Mouse (Mus musculus) heart, adult 2 months (tissue): ENCODE measurements around the gene Zbtb49. TPM values are rescaled to one million over a fixed set of nuclear protein-coding genes. Genes with fewer than 3 reads are reported as not detected.

ENCODE experiments used
- DNase-seq, 2 experiments: peaks; one replicate each; pipeline ENCODE4 v3.0.0; 2021
- H3K27ac ChIP-seq: fragments of 200-600 bp; 2 replicates; pipeline ENCODE4 v1.8.1; 2022
- H3K27me3 ChIP-seq: fragments of 200-500 bp; 2 replicates; pipeline ENCODE4 v1.6.1; 2012; ENCODE audit warnings: mild to moderate bottlenecking, low read length, inconsistent platforms, mixed read lengths; ENCODE audit not compliant: control insufficient read depth, insufficient read depth
- H3K36me3 ChIP-seq: fragments of 200-500 bp; 2 replicates; pipeline ENCODE4 v1.6.1; 2012; ENCODE audit warnings: low read length, inconsistent platforms; ENCODE audit not compliant: control insufficient read depth, insufficient read depth
- H3K4me1 ChIP-seq: fragments of 200-500 bp; 2 replicates; pipeline ENCODE4 v1.6.1; 2011; ENCODE audit warnings: low read length; ENCODE audit not compliant: control insufficient read depth, insufficient read depth
- H3K4me3 ChIP-seq: fragments of 200-600 bp; 2 replicates; pipeline ENCODE4 v1.8.1; 2022
- H3K79me2 ChIP-seq: fragments of 200-500 bp; replicated peaks from 2 replicates; pipeline ENCODE4 v1.6.1; 2012; ENCODE audit warnings: mild to moderate bottlenecking, inconsistent platforms, low read length, moderate library complexity, mixed read lengths; ENCODE audit not compliant: control insufficient read depth, insufficient read depth
- H3K9ac ChIP-seq: fragments of 200-500 bp; 2 replicates; pipeline ENCODE4 v1.6.1; 2012; ENCODE audit warnings: low read depth, mild to moderate bottlenecking, control low read depth, inconsistent platforms, low read length, mixed read lengths
- CTCF ChIP-seq: fragments of 200-600 bp; IDR thresholded peaks from 2 replicates; pipeline ENCODE4 v1.8.1; 2022; ENCODE audit warnings: antibody characterized with exemption, mild to moderate bottlenecking, moderate library complexity
- EP300 ChIP-seq: fragments of 200-500 bp; IDR thresholded peaks from 2 replicates; pipeline ENCODE4 v1.6.1; 2011; ENCODE audit warnings: low read depth, low read length, control low read depth; ENCODE audit not compliant: insufficient read depth
- POLR2A ChIP-seq: fragments of 200-500 bp; IDR thresholded peaks from 2 replicates; pipeline ENCODE4 v1.6.1; 2011; ENCODE audit warnings: mild to moderate bottlenecking, low read depth, low read length, control low read depth; ENCODE audit not compliant: insufficient read depth
- WGBS: fragments of 180-500 bp; shearing (Covaris S2); methylation state at CpG from one replicate; pipeline ENCODE4 v1.1.7; 2018; 5-methylcytosine and 5-hydroxymethylcytosine counted together
- intact Hi-C: fragments of 180-260 bp; cut with DNase I; formaldehyde crosslinking; loops from one replicate; pipeline ENCODE4 v1.15.1; 2025
- polyA plus RNA-seq: library from polyadenylated mRNA; depleted of rRNA; stranded (reverse); fragments of >200 nt; gene quantifications from 2 replicates; pipeline ENCODE4 v1.2.3, GENCODE M21; 2012
- total RNA-seq, 2 experiments: library from RNA; stranded (reverse); gene quantifications; 2 replicates each; pipeline ENCODE4 v1.2.3; 2021

Zbtb49 gene
- total and polyA plus RNA-seq, 3 experiments: 3.7 to 5.2 (median 4.1) TPM

- WGBS: 13% methylated on average over 35 of the region's 35 CpGs
- Histone ChIP-seq H3K79me2 (no peaks in the 10 kb centered on the region), H3K27ac (peak within 1 kb of the TSS; percentile 56; the same call in 1 of the 2 replicates), H3K9ac (peak within 1 kb of the TSS; percentile 80), H3K4me1 (no peaks in the 10 kb centered on the region), H3K36me3 (no peaks in the 10 kb centered on the region), H3K4me3 (peak within 1 kb of the TSS; percentile 74), H3K27me3 (peaks cover 2% of the 10 kb centered on the region)
- intact Hi-C loops: no loop called here
- DNase-seq: no peak
- TF ChIP-seq POLR2A (no peak), CTCF (no peak), EP300 (no peak)
Measured at GRCm38 (mm10) chr5:38159634-38160413, 60.4 kb downstream of the Zbtb49 start, which contains the start of gene Nsg1. Nsg1 (minus strand) TSS chr5:38159907.

GRCm38 (mm10) chr5:38158947-38159633, 61.2 kb downstream of the Zbtb49 start:
- H3K79me2 ChIP-seq: no peaks in the 10 kb centered on the region
- peak overlapping the region; percentile 56; the same call in 1 of the 2 replicates for H3K27ac ChIP-seq
- DNase-seq: peak; percentile 76 to 79
- under 1% methylated on average over 79 of the region's 79 CpGs for WGBS
- H3K4me3 ChIP-seq: peak overlapping the region; percentile 74
- H3K9ac ChIP-seq: peak overlapping the region; percentile 80
- intact Hi-C loops: no loop called here
- peaks cover 2% of the 10 kb centered on the region for H3K27me3 ChIP-seq
- H3K36me3 ChIP-seq: no peaks in the 10 kb centered on the region
- no peaks in the 10 kb centered on the region for H3K4me1 ChIP-seq
- TF ChIP-seq EP300: no peak
- TF ChIP-seq CTCF: no peak
- TF ChIP-seq POLR2A: no peak

DNA sequence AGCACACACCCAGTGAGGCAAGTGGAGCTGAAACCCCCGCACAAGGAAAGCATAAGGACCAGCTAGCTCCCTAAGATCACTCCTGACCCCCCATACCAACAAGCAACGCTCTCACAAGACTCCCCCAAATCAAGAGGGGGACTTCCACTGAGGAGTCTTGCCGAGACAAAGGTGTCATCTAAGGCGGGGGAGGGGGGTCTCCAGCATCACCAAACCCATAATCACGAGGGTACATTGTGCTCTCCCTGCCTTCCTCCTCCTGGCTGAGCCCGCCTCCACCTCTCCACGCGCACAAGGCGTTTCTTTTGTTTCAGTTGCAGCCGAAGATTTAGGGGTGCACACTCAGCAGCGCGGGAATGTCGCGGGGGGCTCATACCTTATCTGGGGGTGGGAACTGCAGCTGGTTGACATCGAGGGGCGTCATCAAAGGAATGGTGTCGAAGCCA, 61.7 kb downstream of the Zbtb49 start:
- Histone ChIP-seq H3K9ac (peak overlapping the region; percentile 80), H3K27me3 (peaks cover 2% of the 10 kb centered on the region), H3K4me1 (no peaks in the 10 kb centered on the region), H3K4me3 (peak overlapping the region; percentile 74), H3K36me3 (no peaks in the 10 kb centered on the region), H3K79me2 (no peaks in the 10 kb centered on the region), H3K27ac (no peak overlapping the region)
- WGBS: 8% methylated on average over 17 of the region's 17 CpGs
- TF ChIP-seq CTCF: no peak
- TF ChIP-seq POLR2A: no peak
- no peak for TF ChIP-seq EP300
- no peak for DNase-seq
- intact Hi-C loops: no loop called here

DNA sequence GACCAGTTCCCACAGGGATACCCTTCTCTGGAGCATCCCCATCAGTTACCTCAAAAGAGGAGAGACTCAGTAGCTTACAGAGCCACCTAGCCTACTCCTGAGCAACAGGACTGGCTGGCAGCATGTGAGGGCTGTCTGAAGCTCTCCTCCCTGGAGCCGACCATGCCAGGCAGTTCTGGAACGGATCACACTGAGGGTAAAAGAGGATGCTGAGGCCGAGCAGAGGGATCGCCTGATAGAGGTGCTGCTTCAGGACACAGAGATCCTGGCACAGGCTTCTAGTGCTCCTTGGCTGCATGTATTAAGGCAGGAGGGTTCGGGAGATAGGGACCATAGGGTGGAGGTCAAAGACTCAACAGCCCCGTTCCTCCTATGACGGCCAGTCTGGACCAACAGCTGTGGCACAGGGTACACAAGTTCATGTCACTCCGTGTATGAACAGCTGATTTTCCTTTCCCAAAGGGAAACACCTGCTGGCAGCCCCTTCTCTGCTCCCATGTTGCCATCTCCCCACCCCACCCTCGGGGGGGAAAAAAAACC, 62.7 kb downstream of the Zbtb49 start:
- Histone ChIP-seq H3K27me3 (peaks cover 2% of the 10 kb centered on the region), H3K79me2 (no peaks in the 10 kb centered on the region), H3K36me3 (no peaks in the 10 kb centered on the region), H3K4me3 (no peak overlapping the region), H3K9ac (no peak overlapping the region), H3K27ac (no peak overlapping the region), H3K4me1 (no peaks in the 10 kb centered on the region)
- DNase-seq: no peak
- WGBS: 65% methylated on average over 9 of the region's 9 CpGs
- TF ChIP-seq POLR2A (no peak), CTCF (no peak), EP300 (no peak)
- intact Hi-C loops: no loop called here

DNA sequence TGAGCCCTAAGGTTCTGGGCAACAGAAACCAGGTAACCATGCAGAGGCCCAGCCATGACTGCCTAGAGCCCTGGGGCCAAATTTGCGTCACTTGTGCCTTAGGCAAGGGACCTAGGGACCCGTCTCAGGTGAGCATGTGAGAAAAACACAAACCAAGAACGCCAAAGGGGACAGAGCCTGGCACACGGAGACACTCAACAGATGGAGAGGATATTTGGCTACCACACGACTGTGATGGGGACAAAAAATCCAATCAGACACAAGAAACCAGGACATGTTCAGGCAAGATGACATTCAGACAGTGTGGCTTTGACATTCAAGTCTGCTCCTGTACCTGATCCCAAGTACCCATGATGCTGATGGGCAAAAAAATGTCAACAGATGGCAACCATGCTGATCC, 66.6 kb downstream of the Zbtb49 start:
- Histone ChIP-seq H3K79me2 (no peaks in the 10 kb centered on the region), H3K27ac (no peak overlapping the region), H3K9ac (no peak overlapping the region), H3K4me3 (no peak overlapping the region), H3K36me3 (no peaks in the 10 kb centered on the region), H3K27me3 (no peaks in the 10 kb centered on the region), H3K4me1 (no peaks in the 10 kb centered on the region)
- WGBS: 86% methylated on average over 5 of the region's 5 CpGs
- no peak for TF ChIP-seq EP300
- TF ChIP-seq CTCF: no peak
- no peak for TF ChIP-seq POLR2A
- no peak for DNase-seq
- intact Hi-C loops: no loop called here
